Mouse (Mus musculus) hindbrain, embryonic 14.5 days (tissue): Measurements from ENCODE around the gene Dio1. TPM values are rescaled to one million over a fixed set of nuclear protein-coding genes. Genes with fewer than 3 reads are reported as not detected.

ENCODE experiments used
- ATAC-seq: fragments of 200-750 bp; cut with Nextera tagmentation; 2 replicates; pipeline ENCODE4 v1.8.0; 2017; ENCODE audit warnings: moderate number of reproducible peaks, mild to moderate bottlenecking, moderate TSS enrichment, moderate library complexity; ENCODE audit not compliant: low FRiP score
- DNase-seq: peaks from one replicate; pipeline ENCODE4 v3.0.0-alpha.2; 2015; ENCODE audit warnings: low spot score
- H3K27ac ChIP-seq: fragments of 300-500 bp; sonication (generic); 2 replicates; pipeline ENCODE4 v1.5.1; 2014; ENCODE audit warnings: mild to moderate bottlenecking, moderate library complexity
- H3K27me3 ChIP-seq: fragments of 300-500 bp; sonication (generic); 2 replicates; pipeline ENCODE4 v1.6.1; 2014; ENCODE audit warnings: mild to moderate bottlenecking, low read length, mixed read lengths; ENCODE audit not compliant: control insufficient read depth, insufficient read depth
- H3K36me3 ChIP-seq: fragments of 300-500 bp; sonication (generic); replicated peaks from 2 replicates; pipeline ENCODE4 v1.6.1; 2014; ENCODE audit not compliant: control insufficient read depth, insufficient read depth
- H3K4me1 ChIP-seq: fragments of 300-500 bp; sonication (generic); replicated peaks from 2 replicates; pipeline ENCODE4 v1.6.1; 2014; ENCODE audit warnings: antibody characterized with exemption, low read length, mixed read lengths; ENCODE audit not compliant: control insufficient read depth, insufficient read depth
- H3K4me2 ChIP-seq: fragments of 300-500 bp; sonication (generic); replicated peaks from 2 replicates; pipeline ENCODE4 v1.6.1; 2014; ENCODE audit warnings: mild to moderate bottlenecking, moderate library complexity
- H3K4me3 ChIP-seq: fragments of 300-500 bp; sonication (generic); replicated peaks from 2 replicates; pipeline ENCODE4 v1.5.1; 2014; ENCODE audit warnings: mild to moderate bottlenecking, low read length
- H3K9ac ChIP-seq: fragments of 300-500 bp; sonication (generic); 2 replicates; pipeline ENCODE4 v1.6.1; 2014
- H3K9me3 ChIP-seq: fragments of 300-500 bp; sonication (generic); 2 replicates; pipeline ENCODE4 v1.6.1; 2016; ENCODE audit warnings: low read length; ENCODE audit not compliant: control insufficient read depth
- WGBS: fragments of 180-500 bp; shearing (Covaris S2); extraction: QIAGEN DNeasy Blood & Tissue Kit; methylation state at CpG from one replicate; pipeline ENCODE4 v1.1.7; 2014; 5-methylcytosine and 5-hydroxymethylcytosine counted together
- polyA plus RNA-seq: library from polyadenylated mRNA; unstranded; fragments of >200 nt; fragmentation: Nextera tagmentation; extraction: Ambion mirVana; gene quantifications from 2 replicates; pipeline ENCODE4 v1.2.1, GENCODE M21; 2014

Gene Dio1
- polyA plus RNA-seq, 1 experiment from 2014 or later: not detected

GRCm38 (mm10) chr4:107254414-107254813 is 52.6 kb downstream of the Dio1 start:
- Histone ChIP-seq H3K4me1 (peaks cover 24% of the 10 kb centered on the region), H3K4me3 (peak overlapping the region; percentile 67), H3K27ac (peak overlapping the region; percentile 87), H3K36me3 (no peaks in the 10 kb centered on the region), H3K27me3 (no peaks in the 10 kb centered on the region), H3K9ac (peak overlapping the region; percentile 76), H3K4me2 (peak overlapping the region; percentile 89), H3K9me3 (no peaks in the 10 kb centered on the region)
- ATAC-seq (no peak), DNase-seq (peak; percentile 49)
- WGBS: 12% methylated on average over 3 of the region's 3 CpGs

- Histone ChIP-seq H3K4me2 (peak within 1 kb of the TSS; percentile 89), H3K27me3 (no peaks in the 10 kb centered on the region), H3K4me1 (peaks cover 29% of the 10 kb centered on the region), H3K4me3 (peak within 1 kb of the TSS; percentile 67), H3K9ac (peak within 1 kb of the TSS; percentile 76), H3K36me3 (no peaks in the 10 kb centered on the region), H3K27ac (peak within 1 kb of the TSS; percentile 87), H3K9me3 (no peaks in the 10 kb centered on the region)
- 0% methylated on average over 90 of the region's 101 CpGs for WGBS
- DNase-seq (peak; percentile 90), ATAC-seq (peak; percentile 95)
Measured at GRCm38 (mm10) chr4:107253125-107254091, 53.6 kb downstream of the Dio1 start, which contains the start of the genes Lrrc42 and Hspb11. Gene Lrrc42 (minus strand): TSS chr4:107253532. Gene Hspb11 (plus strand): TSS chr4:107253593.

- H3K9ac ChIP-seq: peak overlapping the region; percentile 76
- peak overlapping the region; percentile 89 for H3K4me2 ChIP-seq
- H3K27me3 ChIP-seq: no peaks in the 10 kb centered on the region
- DNase-seq: no peak
- H3K27ac ChIP-seq: 0 out of 2 replicates have a peak overlapping the region, but pooled peaks have one; percentile 87
- no peaks in the 10 kb centered on the region for H3K9me3 ChIP-seq
- H3K4me3 ChIP-seq: peak overlapping the region; percentile 67
- no peaks in the 10 kb centered on the region for H3K36me3 ChIP-seq
- peaks cover 29% of the 10 kb centered on the region for H3K4me1 ChIP-seq
- no peak for ATAC-seq
- 2% methylated on average over 11 of the region's 11 CpGs for WGBS
Measured at GRCm38 (mm10) chr4:107252522-107252921, 54.4 kb downstream of the Dio1 start.

GRCm38 (mm10) chr4:107250494-107250893 is 56.5 kb downstream of the Dio1 start:
- Histone ChIP-seq H3K27me3 (no peaks in the 10 kb centered on the region), H3K4me1 (peaks cover 27% of the 10 kb centered on the region), H3K4me2 (no peak overlapping the region), H3K9ac (no peak overlapping the region), H3K9me3 (no peaks in the 10 kb centered on the region), H3K36me3 (peaks cover 14% of the 10 kb centered on the region), H3K4me3 (no peak overlapping the region), H3K27ac (no peak overlapping the region)
- DNase-seq: peak; percentile 64
- no peak for ATAC-seq
- 22% methylated on average over 4 of the region's 4 CpGs for WGBS

GRCm38 (mm10) chr4:107249471-107249870 is 57.5 kb downstream of the Dio1 start:
- H3K4me1 ChIP-seq: peaks cover 19% of the 10 kb centered on the region
- H3K9ac ChIP-seq: no peak overlapping the region
- peaks cover 23% of the 10 kb centered on the region for H3K36me3 ChIP-seq
- ATAC-seq: no peak
- no peaks in the 10 kb centered on the region for H3K27me3 ChIP-seq
- DNase-seq: no peak
- H3K4me3 ChIP-seq: no peak overlapping the region
- H3K9me3 ChIP-seq: no peaks in the 10 kb centered on the region
- H3K27ac ChIP-seq: no peak overlapping the region
- no peak overlapping the region for H3K4me2 ChIP-seq
- WGBS: 40% methylated on average over 2 of the region's 2 CpGs

- Histone ChIP-seq H3K9ac (no peak overlapping the region), H3K27ac (no peak overlapping the region), H3K4me3 (no peak overlapping the region), H3K36me3 (peaks cover 27% of the 10 kb centered on the region), H3K4me1 (peaks cover 16% of the 10 kb centered on the region), H3K9me3 (no peaks in the 10 kb centered on the region), H3K4me2 (no peak overlapping the region), H3K27me3 (no peaks in the 10 kb centered on the region)
- no peak for ATAC-seq
- WGBS: 79% methylated on average over 3 of the region's 3 CpGs
- DNase-seq: no peak
Measured at GRCm38 (mm10) chr4:107248061-107248460, 58.9 kb downstream of the Dio1 start.

- Histone ChIP-seq H3K9me3 (no peaks in the 10 kb centered on the region), H3K36me3 (peaks cover 30% of the 10 kb centered on the region), H3K4me2 (no peak overlapping the region), H3K27me3 (no peaks in the 10 kb centered on the region), H3K4me1 (peaks cover 12% of the 10 kb centered on the region), H3K4me3 (no peak overlapping the region), H3K9ac (no peak overlapping the region), H3K27ac (no peak overlapping the region)
- WGBS: 84% methylated on average over 9 of the region's 9 CpGs
- DNase-seq: no peak
- ATAC-seq: no peak
Measured at GRCm38 (mm10) chr4:107247110-107247509, 59.9 kb downstream of the Dio1 start.

GRCm38 (mm10) chr4:107246040-107246439 is 60.9 kb downstream of the Dio1 start:
- DNase-seq (no peak), ATAC-seq (no peak)
- H3K9me3 ChIP-seq: no peaks in the 10 kb centered on the region
- no peak overlapping the region for H3K9ac ChIP-seq
- H3K4me2 ChIP-seq: no peak overlapping the region
- H3K27ac ChIP-seq: no peak overlapping the region
- peaks cover 40% of the 10 kb centered on the region for H3K36me3 ChIP-seq
- 87% methylated on average over 1 of the region's 1 CpGs for WGBS
- H3K4me1 ChIP-seq: peaks cover 7% of the 10 kb centered on the region
- no peak overlapping the region for H3K4me3 ChIP-seq
- H3K27me3 ChIP-seq: no peaks in the 10 kb centered on the region

- DNase-seq (no peak), ATAC-seq (no peak)
- Histone ChIP-seq H3K9me3 (no peaks in the 10 kb centered on the region), H3K36me3 (peaks cover 47% of the 10 kb centered on the region), H3K27ac (no peak overlapping the region), H3K4me2 (no peak overlapping the region), H3K4me1 (peaks cover 7% of the 10 kb centered on the region), H3K27me3 (no peaks in the 10 kb centered on the region), H3K4me3 (no peak overlapping the region), H3K9ac (no peak overlapping the region)
- WGBS: 75% methylated on average over 2 of the region's 2 CpGs
Measured at GRCm38 (mm10) chr4:107245368-107245767, 61.6 kb downstream of the Dio1 start.
